In the genomic region with DNA sequence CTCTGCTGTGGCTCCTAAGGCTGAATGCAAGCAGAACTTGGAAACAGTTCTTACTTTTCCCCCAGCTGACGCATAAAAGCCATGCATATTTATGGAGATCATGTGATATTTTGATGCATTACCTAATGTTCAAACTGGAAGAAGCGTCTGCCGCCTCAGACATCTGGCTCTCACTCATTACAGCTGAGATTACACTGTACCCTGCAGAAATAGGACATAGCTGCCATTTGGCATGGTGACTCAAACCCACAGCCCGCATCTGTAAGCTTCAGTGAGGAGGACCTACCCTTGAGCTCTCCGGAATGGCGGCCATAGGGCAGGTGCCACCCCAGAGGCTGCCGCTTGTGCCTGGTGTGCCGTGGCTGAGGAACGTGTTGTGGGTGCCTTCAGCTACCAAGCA, we compare ENCODE assay signal across 16 mouse cellular contexts. TPM values are rescaled to one million over a fixed set of nuclear protein-coding genes. Genes with fewer than 3 reads are reported as not detected.
DNase-seq lines count a peak whose midpoint lies in the region; ATAC-seq and TF ChIP-seq lines count a peak whose summit lies in the region.
"Had no signal": no experiment of that assay in that cellular context is flagged by ENCODE, and none has a peak within 500 bp of the region (broad histone marks: within the 10 kb centered on the region; RNA-seq: fewer than 3 reads in every experiment).

No protein-coding gene starts in this region.

- peaks cover 6% of the 10 kb centered on the region; the same call in 1 of the 2 replicates for H3K9me3 ChIP-seq in forebrain, embryonic 13.5 days (replicated peaks)
- peaks cover 11% of the 10 kb centered on the region for H3K9me3 ChIP-seq in forebrain, embryonic 10.5 days
- H3K9me3 ChIP-seq in midbrain, embryonic 10.5 days (replicated peaks), result peaks cover 11% of the 10 kb centered on the region
- peaks cover 7% of the 10 kb centered on the region; the same call in 1 of the 2 replicates for H3K9me3 ChIP-seq in heart, embryonic 10.5 days
- H3K9me3 ChIP-seq: intestine, embryonic 15.5 days had no signal

- H3K79me3 ChIP-seq in C2C12 (ENCODE audit: low read depth), result no peaks in the 10 kb centered on the region

- H3K36me3 ChIP-seq in forebrain, embryonic 13.5 days (ENCODE audit: poor library complexity, severe bottlenecking), result no peaks in the 10 kb centered on the region
- H3K36me3 ChIP-seq in forebrain, embryonic 10.5 days (replicated peaks), result no peaks in the 10 kb centered on the region
- H3K36me3 ChIP-seq in C2C12 (ENCODE audit: control insufficient read depth, insufficient read depth), result no peaks in the 10 kb centered on the region
- H3K36me3 ChIP-seq in midbrain, embryonic 10.5 days, result no peaks in the 10 kb centered on the region
- H3K36me3 ChIP-seq in heart, embryonic 10.5 days, result no peaks in the 10 kb centered on the region
- H3K36me3 ChIP-seq: intestine, embryonic 15.5 days; liver, embryonic 12.5 days had no signal

- no peaks in the 10 kb centered on the region for H3K27me3 ChIP-seq in forebrain, embryonic 13.5 days
- peaks cover 16% of the 10 kb centered on the region for H3K27me3 ChIP-seq in forebrain, embryonic 10.5 days (ENCODE audit: poor library complexity, severe bottlenecking)
- no peaks in the 10 kb centered on the region for H3K27me3 ChIP-seq in C2C12 (ENCODE audit: control insufficient read depth, insufficient read depth, insufficient read length)
- H3K27me3 ChIP-seq in midbrain, embryonic 10.5 days (ENCODE audit: low read depth, poor library complexity, severe bottlenecking), result peaks cover 50% of the 10 kb centered on the region
- H3K27me3 ChIP-seq in heart, embryonic 10.5 days (ENCODE audit: insufficient read depth, poor library complexity, severe bottlenecking), result peaks cover 10% of the 10 kb centered on the region
- H3K27me3 ChIP-seq: intestine, embryonic 15.5 days had no signal

- H3ac ChIP-seq in C2C12 (ENCODE audit: control insufficient read depth, insufficient read length, low read depth), result no peak overlapping the region

- no peak overlapping the region for H3K4me3 ChIP-seq in forebrain, embryonic 13.5 days
- no peak overlapping the region for H3K4me3 ChIP-seq in forebrain, embryonic 10.5 days
- no peak overlapping the region for H3K4me3 ChIP-seq in C2C12 (ENCODE audit: insufficient read depth, poor library complexity, severe bottlenecking)
- H3K4me3 ChIP-seq in midbrain, embryonic 10.5 days, result no peak overlapping the region
- H3K4me3 ChIP-seq in heart, embryonic 10.5 days, result no peak overlapping the region
- H3K4me3 ChIP-seq: intestine, embryonic 15.5 days; liver, embryonic 12.5 days had no signal

- no peak for DNase-seq in forebrain, embryonic 10.5 days (ENCODE audit: extremely low spot score, low spot score)
- DNase-seq in layer of hippocampus, adult 11-12 months (ENCODE audit: low spot score), result peak; percentile 53
- peak; percentile 40 to 61 for DNase-seq in left cerebral cortex, adult 9 months (ENCODE audit: low spot score in 2 of 2)
- DNase-seq in cerebellum, adult 9-11 months, result no peak
- DNase-seq in midbrain, embryonic 10.5 days (ENCODE audit: low spot score), result no peak
- DNase-seq in heart, embryonic 10.5 days (ENCODE audit: low spot score), result no peak
- DNase-seq: adrenal gland, postnatal 25 days; cerebellum, adult 11 months; lung, postnatal 14 days; thymus, adult 2 months had no signal

- H3K27ac ChIP-seq in forebrain, embryonic 13.5 days, result no peak overlapping the region
- no peak overlapping the region for H3K27ac ChIP-seq in forebrain, embryonic 10.5 days
- no peak overlapping the region for H3K27ac ChIP-seq in midbrain, embryonic 10.5 days (replicated peaks)
- H3K27ac ChIP-seq in heart, embryonic 10.5 days, result no peak overlapping the region
- H3K27ac ChIP-seq: intestine, embryonic 15.5 days; liver, embryonic 12.5 days had no signal

- WGBS in forebrain, embryonic 13.5 days, result 91% methylated on average over 9 of the region's 9 CpGs
- WGBS in forebrain, embryonic 10.5 days, result 95% methylated on average over 9 of the region's 9 CpGs
- WGBS in midbrain, embryonic 10.5 days, result 92% methylated on average over 9 of the region's 9 CpGs
- WGBS in heart, embryonic 10.5 days, result 87% methylated on average over 9 of the region's 9 CpGs

- H3K79me2 ChIP-seq in C2C12 (ENCODE audit: control insufficient read depth, insufficient read depth), result no peaks in the 10 kb centered on the region

- peaks cover 8% of the 10 kb centered on the region for H3K4me1 ChIP-seq in forebrain, embryonic 13.5 days
- H3K4me1 ChIP-seq in forebrain, embryonic 10.5 days, result peaks cover 23% of the 10 kb centered on the region
- H3K4me1 ChIP-seq in midbrain, embryonic 10.5 days, result peaks cover 24% of the 10 kb centered on the region
- H3K4me1 ChIP-seq in heart, embryonic 10.5 days, result peaks cover 16% of the 10 kb centered on the region
- H3K4me1 ChIP-seq: liver, embryonic 12.5 days had no signal

- no peak for TF ChIP-seq CTCF in C2C12 (IDR thresholded peaks at IDR 0.05; ENCODE audit: control insufficient read depth, insufficient read depth, insufficient read length)

- no peak overlapping the region for H3K4me2 ChIP-seq in forebrain, embryonic 13.5 days
- H3K4me2 ChIP-seq: intestine, embryonic 15.5 days; liver, embryonic 12.5 days; midbrain, embryonic 11.5 days had no signal

- peak; percentile 43; the same call in 1 of the 2 replicates for ATAC-seq in forebrain, embryonic 13.5 days
- ATAC-seq: intestine, embryonic 15.5 days; liver, embryonic 12.5 days had no signal

- H3K9ac ChIP-seq in forebrain, embryonic 13.5 days, result no peak overlapping the region
- H3K9ac ChIP-seq: intestine, embryonic 15.5 days; liver, embryonic 12.5 days had no signal

TF ChIP-seq in C2C12, 6 proteins besides CTCF, POLR2A, EP300 and RAD21:
- TF ChIP-seq MYOD1 (IDR thresholded peaks at IDR 0.05; ENCODE audit: control insufficient read depth, insufficient read length, low read depth) (peak; percentile 13), MYOG (IDR thresholded peaks at IDR 0.05; ENCODE audit: control insufficient read depth, extremely low read depth, insufficient read length) (no peak)

RNA-seq across cellular contexts. Expression of a gene that starts 36.4 kb away (rescaled TPM):
- 2.7 and 4.5 TPM in 2 replicates for polyA plus RNA-seq in forebrain, embryonic 13.5 days (2015; fragmentation: Nextera tagmentation; extraction: Ambion mirVana)
- polyA plus RNA-seq in forebrain, embryonic 10.5 days (2016; fragmentation: Nextera tagmentation; extraction: Ambion mirVana), result 0.95 and 2.9 TPM in 2 replicates
- 0.91 TPM for polyA plus RNA-seq in C2C12 (2012; fragmentation: generic; extraction: Trizol)
- 2.1 and 2.3 TPM in 2 replicates for polyA plus RNA-seq in midbrain, embryonic 10.5 days (2016; fragmentation: Nextera tagmentation; extraction: Ambion mirVana)
- polyA plus RNA-seq in heart, embryonic 10.5 days (2016; fragmentation: Nextera tagmentation; extraction: Ambion mirVana), result 2.0 and 3.1 TPM in 2 replicates

RNA-seq across cellular contexts. Expression of a gene that starts 36.6 kb away (rescaled TPM):
- 0.25 TPM in 1 of 2 replicates, not detected in the other for polyA plus RNA-seq in forebrain, embryonic 13.5 days (2015; fragmentation: Nextera tagmentation; extraction: Ambion mirVana)
- polyA plus RNA-seq in forebrain, embryonic 10.5 days (2016; fragmentation: Nextera tagmentation; extraction: Ambion mirVana), result 0.16 and 0.32 TPM in 2 replicates
- polyA plus RNA-seq in C2C12 (2012; fragmentation: generic; extraction: Trizol), result 0.01 TPM
- 0.32 and 0.42 TPM in 2 replicates for polyA plus RNA-seq in midbrain, embryonic 10.5 days (2016; fragmentation: Nextera tagmentation; extraction: Ambion mirVana)
- polyA plus RNA-seq in heart, embryonic 10.5 days (2016; fragmentation: Nextera tagmentation; extraction: Ambion mirVana), result 0.11 and 0.23 TPM in 2 replicates
- polyA plus RNA-seq: liver, embryonic 12.5 days had no signal

RNA-seq across cellular contexts. Expression of a gene that starts 42.2 kb away (rescaled TPM):
- polyA plus RNA-seq in forebrain, embryonic 13.5 days (2015; fragmentation: Nextera tagmentation; extraction: Ambion mirVana), result 0.63 and 0.79 TPM in 2 replicates
- 3.4 and 3.9 TPM in 2 replicates for polyA plus RNA-seq in forebrain, embryonic 10.5 days (2016; fragmentation: Nextera tagmentation; extraction: Ambion mirVana)
- 0.49 TPM for polyA plus RNA-seq in C2C12 (2012; fragmentation: generic; extraction: Trizol)
- polyA plus RNA-seq in midbrain, embryonic 10.5 days (2016; fragmentation: Nextera tagmentation; extraction: Ambion mirVana), result 1.3 and 2.5 TPM in 2 replicates
- 4.3 and 14.1 TPM in 2 replicates for polyA plus RNA-seq in heart, embryonic 10.5 days (2016; fragmentation: Nextera tagmentation; extraction: Ambion mirVana)
- polyA plus RNA-seq: gonadal fat pad, adult 2 months had no signal

Comparison
In these comparisons a context has a peak if more than half of its experiments do, and no peak if none do; other contexts are left out.
1. DNase-seq: peak in layer of hippocampus, adult 11-12 months (single experiment) and left cerebral cortex, adult 9 months (2 of 2); none in forebrain, embryonic 10.5 days (single experiment), cerebellum, adult 9-11 months (single experiment), midbrain, embryonic 10.5 days (single experiment) and heart, embryonic 10.5 days (single experiment).